Mouse (Mus musculus) heart, adult 2 months (tissue): ENCODE measurements around the gene Sppl3.

Experiments
- CTCF ChIP-seq: fragments of 200-600 bp; IDR thresholded peaks from 2 replicates; pipeline ENCODE4 v1.8.1; 2022; ENCODE audit warnings: antibody characterized with exemption, mild to moderate bottlenecking, moderate library complexity
- POLR2A ChIP-seq: fragments of 200-500 bp; IDR thresholded peaks from 2 replicates; pipeline ENCODE4 v1.6.1; 2011; ENCODE audit warnings: mild to moderate bottlenecking, low read depth, low read length, control low read depth; ENCODE audit not compliant: insufficient read depth

- TF ChIP-seq POLR2A (no peak), CTCF (no peak)
Observed at GRCm38 (mm10) chr5:115009961-115010360, 976 bp upstream of the Sppl3 start.
